Mouse (Mus musculus) MEL-GATA-1-ER (cell line): ENCODE data around the gene Olfr1150-ps1.

Experiments used
- DNase-seq: peaks from one replicate; pipeline ENCODE4 v3.0.0-alpha.2; 2012; ENCODE audit warnings: low read depth; ENCODE audit errors: extremely low read depth

Olfr1150-ps1 gene

GRCm38 (mm10) chr2:87843693-87844092 is at the start of gene Olfr1150-ps1:
Olfr1150-ps1 (plus strand) TSS chr2:87843993.
- no peak for DNase-seq

DNA sequence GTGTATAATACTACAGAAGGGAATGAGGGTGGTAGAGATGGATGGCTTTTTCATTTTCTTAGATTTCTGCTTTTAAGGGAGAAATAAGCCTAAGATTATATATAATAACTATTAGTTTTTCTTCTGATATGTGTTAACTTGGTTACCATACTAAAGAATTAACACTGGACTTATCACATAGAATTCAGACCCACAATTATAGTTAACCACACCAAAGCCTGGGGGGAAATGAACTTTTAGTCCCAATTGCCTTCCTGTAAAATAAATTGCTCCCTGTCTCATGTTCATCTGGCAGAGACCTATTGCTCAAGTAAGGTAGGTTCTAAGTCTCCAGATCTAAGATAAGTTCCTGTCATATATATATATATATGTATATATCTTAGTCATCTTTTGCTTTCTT is 43.5 kb upstream of the Olfr1150-ps1 start, which contains the start of gene Olfr1143:
TSS of gene Olfr1143 (plus strand) at position 301 of the 400 bp plus-strand sequence.
- no peak for DNase-seq

DNA sequence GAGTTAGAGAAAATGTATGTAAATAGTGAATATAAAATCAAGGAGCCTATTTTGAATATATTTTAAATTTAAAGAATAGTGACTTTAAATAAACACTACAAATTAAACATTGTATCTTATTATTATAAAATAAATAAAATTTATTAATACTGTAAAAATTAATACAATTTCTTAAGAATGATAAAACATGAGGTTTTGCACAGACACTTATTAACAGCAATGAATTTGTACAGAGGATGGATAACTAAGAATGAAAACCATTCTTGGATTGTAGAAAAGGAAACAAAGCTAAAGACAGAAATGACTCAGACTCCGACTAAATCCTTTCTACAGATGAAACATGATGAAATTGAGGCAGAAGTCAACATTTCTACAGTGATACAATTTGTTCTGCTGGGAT is 34.3 kb upstream of the Olfr1150-ps1 start, which contains the start of gene Olfr1145:
TSS of gene Olfr1145 (plus strand) at position 301 of the 400 bp plus-strand sequence.
- no peak for DNase-seq

GRCm38 (mm10) chr2:87830233-87830632 is 13.6 kb upstream of the Olfr1150-ps1 start, which contains the start of gene Olfr1148:
Olfr1148 (plus strand) TSS chr2:87830533.
- DNase-seq: no peak

DNA sequence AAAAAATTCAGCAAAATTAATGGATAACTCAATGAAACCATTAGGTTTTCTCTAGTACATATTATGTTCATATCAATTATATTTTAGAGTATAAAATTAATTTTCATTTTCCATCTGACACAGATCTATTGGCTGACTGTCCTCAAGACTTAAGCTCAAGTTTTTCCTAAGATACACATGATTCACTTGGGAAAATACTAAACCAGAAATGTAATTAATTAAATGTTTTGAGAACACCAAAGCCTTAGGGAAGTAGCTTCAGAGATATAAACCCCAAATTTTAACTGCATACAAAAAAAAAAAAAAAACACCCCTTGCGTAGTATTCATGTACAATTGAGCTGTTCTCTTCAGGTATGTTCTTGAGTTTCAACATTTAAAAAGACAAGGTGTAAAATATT is 11.8 kb downstream of the Olfr1150-ps1 start, which contains the start of gene Olfr1151:
TSS of gene Olfr1151 (plus strand) at position 301 of the 400 bp plus-strand sequence.
- DNase-seq: no peak

DNA sequence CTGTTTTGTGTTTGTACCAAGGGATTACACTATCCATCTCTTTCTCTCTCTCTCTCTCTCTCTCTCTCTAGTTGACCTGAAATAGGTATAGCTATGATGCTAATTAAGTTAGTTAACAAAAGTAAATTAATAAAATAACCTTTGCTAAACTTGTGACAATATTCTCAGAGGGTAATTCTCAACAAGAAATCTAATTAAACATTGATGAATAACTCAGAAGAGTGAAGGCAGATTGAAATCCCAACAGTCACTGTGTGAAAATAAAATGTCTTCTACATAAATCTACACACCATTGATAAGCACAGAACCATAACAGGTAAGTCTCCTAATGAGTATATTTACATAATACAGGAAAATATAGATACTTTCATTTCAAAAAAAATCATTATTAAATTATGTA is 22.4 kb downstream of the Olfr1150-ps1 start, which contains the start of gene Olfr1152:
TSS of gene Olfr1152 (plus strand) at position 301 of the 400 bp plus-strand sequence.
- DNase-seq: no peak

- DNase-seq: no peak
These were observed 50.9 kb downstream of the Olfr1150-ps1 start, which contains the start of gene Olfr1153 for GRCm38 (mm10) chr2:87894662-87895061. Olfr1153 (plus strand) TSS chr2:87894962.
